Mouse (Mus musculus) liver, adult 2 months (tissue): ENCODE measurements around the gene Ints13.

Experiments used
- CTCF ChIP-seq: fragments of 200-500 bp; IDR thresholded peaks from 2 replicates; pipeline ENCODE4 v1.5.1; 2011; ENCODE audit warnings: low read depth, low read length, control low read depth
- POLR2A ChIP-seq: fragments of 200-500 bp; IDR thresholded peaks from 2 replicates; pipeline ENCODE4 v1.6.1; 2011; ENCODE audit warnings: low read length, control low read depth; ENCODE audit not compliant: insufficient read depth; ENCODE audit errors: extremely low read depth

- TF ChIP-seq CTCF (no peak), POLR2A (no peak)
Measured at GRCm38 (mm10) chr6:146538661-146539060, 39.0 kb downstream of the Ints13 start.
